Mouse (Mus musculus) megakaryocyte, embryonic 14.5 days (primary cell): ENCODE data around the gene Tepp.

Experiments
- FLI1 ChIP-seq: IDR thresholded peaks from 2 replicates; pipeline ENCODE4 v1.6.1; 2012; ENCODE audit warnings: low read length, inconsistent platforms, mixed read lengths
- GATA1 ChIP-seq: IDR thresholded peaks from 3 replicates; pipeline ENCODE4 v1.6.1; 2012; ENCODE audit warnings: mixed read lengths, low read length, inconsistent platforms, borderline replicate concordance

- TF ChIP-seq GATA1 (no peak), FLI1 (no peak)
Measured at GRCm38 (mm10) chr8:95327866-95328465, 17.6 kb downstream of the Tepp start.
